Mouse (Mus musculus) hindbrain, embryonic 13.5 days (tissue): Measurements from ENCODE around the gene Izumo2. TPM values are rescaled to one million over a fixed set of nuclear protein-coding genes. Genes with fewer than 3 reads are reported as not detected.
"Not testable (repeated sequence)": the region's sequence is repeated elsewhere in the genome, so short reads cannot be mapped to it uniquely, and the experiment has no call there.

ENCODE experiments used
- ATAC-seq: fragments of 200-750 bp; cut with Nextera tagmentation; 2 replicates; pipeline ENCODE4 v1.8.0; 2017; ENCODE audit warnings: moderate TSS enrichment; ENCODE audit not compliant: low FRiP score
- H3K27ac ChIP-seq: fragments of 300-500 bp; sonication (generic); 2 replicates; pipeline ENCODE4 v1.5.1; 2015; ENCODE audit warnings: inconsistent platforms, mild to moderate bottlenecking, moderate library complexity
- H3K27me3 ChIP-seq: fragments of 300-500 bp; sonication (generic); 2 replicates; pipeline ENCODE4 v1.6.1; 2015; ENCODE audit warnings: mild to moderate bottlenecking, inconsistent platforms
- H3K36me3 ChIP-seq: fragments of 300-500 bp; sonication (generic); 2 replicates; pipeline ENCODE4 v1.6.1; 2015; ENCODE audit warnings: mild to moderate bottlenecking, inconsistent platforms
- H3K4me1 ChIP-seq: fragments of 300-500 bp; sonication (generic); replicated peaks from 2 replicates; pipeline ENCODE4 v1.6.1; 2015; ENCODE audit warnings: inconsistent platforms
- H3K4me2 ChIP-seq: fragments of 300-500 bp; sonication (generic); 2 replicates; pipeline ENCODE4 v1.6.1; 2015; ENCODE audit warnings: inconsistent platforms, mild to moderate bottlenecking, moderate library complexity
- H3K4me3 ChIP-seq: fragments of 300-500 bp; sonication (generic); 2 replicates; pipeline ENCODE4 v1.5.1; 2015; ENCODE audit warnings: mild to moderate bottlenecking, inconsistent platforms
- H3K9ac ChIP-seq: fragments of 300-500 bp; sonication (generic); 2 replicates; pipeline ENCODE4 v1.6.1; 2015; ENCODE audit warnings: mild to moderate bottlenecking, inconsistent platforms
- H3K9me3 ChIP-seq: fragments of 300-500 bp; sonication (generic); 2 replicates; pipeline ENCODE4 v1.6.1; 2016; ENCODE audit warnings: inconsistent platforms
- WGBS: fragments of 180-500 bp; shearing (Covaris S2); methylation state at CpG from one replicate; pipeline ENCODE4 v1.1.7; 2015; 5-methylcytosine and 5-hydroxymethylcytosine counted together
- polyA plus RNA-seq: library from polyadenylated mRNA; unstranded; fragments of >200 nt; fragmentation: Nextera tagmentation; extraction: Ambion mirVana; gene quantifications from 2 replicates; pipeline ENCODE4 v1.2.1, GENCODE M21; 2015

Gene Izumo2
- polyA plus RNA-seq, 1 experiment from 2014 or later = not detected

DNA sequence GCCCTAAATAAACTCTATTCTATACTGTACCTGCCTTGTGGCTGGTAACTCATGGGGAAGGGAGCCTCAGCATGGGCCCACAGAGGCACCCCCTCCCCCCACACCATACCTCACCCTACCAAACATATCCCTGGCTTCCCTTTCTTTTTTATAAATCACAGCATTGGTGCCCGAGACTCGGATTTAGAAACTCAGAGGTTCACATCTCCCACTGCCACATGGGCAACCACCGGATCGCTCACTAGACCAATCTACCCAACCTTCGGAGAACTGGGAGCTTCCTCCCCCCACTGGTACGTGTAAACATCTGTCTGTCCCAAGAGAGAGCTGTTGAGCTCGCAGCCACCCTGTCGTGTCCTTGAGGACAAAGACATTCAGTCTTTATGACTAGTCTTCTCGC, 35.7 kb downstream of the Izumo2 start:
- no peak overlapping the region for H3K27ac ChIP-seq
- no peak for ATAC-seq
- WGBS = 38% methylated on average over 9 of the region's 9 CpGs

DNA sequence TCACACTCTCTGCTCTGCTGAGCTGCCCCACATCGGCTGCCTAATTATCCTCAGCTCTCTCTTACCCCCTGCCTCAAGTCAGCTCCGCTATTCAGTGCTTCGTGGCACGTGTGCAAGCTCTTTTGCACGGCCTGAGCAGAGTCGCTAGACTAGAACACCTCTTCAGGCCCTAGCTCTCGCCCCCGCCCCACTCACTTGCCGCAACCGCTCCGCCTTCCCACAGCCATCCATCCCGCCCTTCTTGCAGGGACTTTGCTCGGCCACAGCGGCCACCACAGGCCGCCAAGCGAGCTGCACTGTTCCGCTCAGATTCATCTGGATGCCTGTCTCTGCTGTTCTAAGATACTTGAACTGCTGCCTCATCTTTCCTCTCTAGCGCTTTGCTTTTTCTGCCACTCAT, 36.5 kb downstream of the Izumo2 start:
- Histone ChIP-seq H3K27ac (peak overlapping the region; percentile 70), H3K36me3 (no peaks in the 10 kb centered on the region), H3K4me3 (peak overlapping the region; percentile 49), H3K4me1 (peaks cover 36% of the 10 kb centered on the region), H3K27me3 (no peaks in the 10 kb centered on the region), H3K4me2 (peak overlapping the region; percentile 72), H3K9ac (peak overlapping the region; percentile 74), H3K9me3 (no peaks in the 10 kb centered on the region)
- WGBS = under 1% methylated on average over 18 of the region's 18 CpGs
- ATAC-seq = peak; percentile 57

More for the DNA sequence above, 35.7 kb downstream of the Izumo2 start:
- H3K36me3 ChIP-seq = no peaks in the 10 kb centered on the region
- peak overlapping the region; percentile 72 for H3K4me2 ChIP-seq
- peak overlapping the region; percentile 49 for H3K4me3 ChIP-seq
- H3K27me3 ChIP-seq = no peaks in the 10 kb centered on the region
- no peaks in the 10 kb centered on the region for H3K9me3 ChIP-seq
- H3K9ac ChIP-seq = peak overlapping the region; percentile 74
- peaks cover 32% of the 10 kb centered on the region for H3K4me1 ChIP-seq

DNA sequence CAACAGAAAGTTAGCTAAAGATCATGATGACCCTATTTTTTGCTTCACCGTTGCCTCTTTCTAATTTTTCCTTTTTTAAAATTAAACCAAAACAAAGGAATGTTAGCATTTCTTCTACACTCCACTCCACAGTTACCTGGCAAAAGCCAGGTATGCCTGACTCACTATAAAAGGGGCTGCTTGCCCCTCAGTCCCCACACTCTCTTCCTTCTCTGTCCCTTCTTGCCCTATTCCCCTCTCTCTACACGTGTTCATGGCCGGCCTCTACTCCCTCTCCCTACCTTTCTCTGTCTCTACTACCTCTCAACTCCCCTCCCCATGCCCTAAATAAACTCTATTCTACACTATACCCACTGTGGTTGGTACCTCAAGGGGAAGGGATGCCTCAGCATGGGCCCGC, 38.6 kb downstream of the Izumo2 start:
- WGBS = 67% methylated on average over 4 of the region's 4 CpGs
- Histone ChIP-seq H3K9me3 (no peaks in the 10 kb centered on the region), H3K9ac (no peak overlapping the region), H3K4me2 (peak overlapping the region; percentile 59; the same call in 1 of the 2 replicates), H3K4me3 (no peak overlapping the region), H3K27me3 (no peaks in the 10 kb centered on the region), H3K4me1 (peaks cover 36% of the 10 kb centered on the region), H3K27ac (no peak overlapping the region), H3K36me3 (peaks cover 2% of the 10 kb centered on the region)
- ATAC-seq = no peak

DNA sequence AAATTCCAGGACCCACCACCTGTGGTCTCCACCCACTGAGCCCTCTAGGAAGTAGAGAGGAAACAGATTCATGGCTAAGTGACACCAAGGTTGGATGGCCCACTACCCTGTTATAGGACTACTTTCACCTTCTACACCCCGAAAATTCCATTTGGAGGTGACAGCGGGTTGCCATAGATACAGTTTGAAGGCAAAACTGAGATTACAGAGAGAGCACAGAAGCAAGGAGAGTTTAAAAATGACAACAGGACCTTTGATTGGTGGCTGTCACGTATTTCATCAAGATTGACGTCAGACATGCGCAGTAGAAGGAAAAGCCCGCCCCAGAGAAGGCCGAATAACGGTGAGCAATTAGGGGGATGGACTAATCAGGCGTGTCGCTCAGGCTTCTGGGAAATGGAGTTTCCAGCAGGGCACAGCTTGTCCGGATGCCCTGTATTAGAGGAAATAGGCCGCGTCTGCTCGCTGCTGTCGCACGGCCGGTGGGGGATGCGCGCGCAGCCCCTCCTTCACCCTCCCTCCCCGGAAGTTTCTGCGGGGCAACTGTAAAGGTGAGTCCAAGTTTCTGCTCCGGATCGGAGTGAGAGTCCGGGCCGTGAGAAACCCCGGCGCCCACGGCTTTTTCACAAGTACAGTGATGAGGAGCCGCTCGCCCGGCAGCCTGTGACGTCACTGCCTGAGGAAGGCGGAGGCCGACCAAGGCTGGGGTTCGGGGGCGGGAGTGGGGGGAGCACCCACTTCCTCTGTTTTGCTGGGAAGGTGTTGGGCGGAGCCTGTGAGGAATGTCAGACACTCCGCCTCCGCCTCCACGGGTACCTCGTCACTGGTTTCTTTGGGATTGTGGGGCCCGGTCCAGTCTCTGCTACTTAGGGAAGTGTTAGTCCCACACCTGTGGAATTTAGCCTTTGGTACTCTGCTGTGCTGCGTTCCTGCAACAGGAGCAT, 39.8 kb downstream of the Izumo2 start, which contains the start of gene Vrk3:
Gene Vrk3 (plus strand): TSS at position 313 of the 944 bp plus-strand sequence.
- ATAC-seq = peak; percentile 97
- Histone ChIP-seq H3K9ac (peak within 1 kb of the TSS; percentile 68), H3K9me3 (no peaks in the 10 kb centered on the region), H3K4me2 (peak within 1 kb of the TSS; percentile 59), H3K4me1 (peaks cover 36% of the 10 kb centered on the region), H3K4me3 (peak within 1 kb of the TSS; percentile 63), H3K27me3 (no peaks in the 10 kb centered on the region), H3K36me3 (peaks cover 14% of the 10 kb centered on the region), H3K27ac (peak within 1 kb of the TSS; percentile 82)
- WGBS = under 1% methylated on average over 44 of the region's 44 CpGs

DNA sequence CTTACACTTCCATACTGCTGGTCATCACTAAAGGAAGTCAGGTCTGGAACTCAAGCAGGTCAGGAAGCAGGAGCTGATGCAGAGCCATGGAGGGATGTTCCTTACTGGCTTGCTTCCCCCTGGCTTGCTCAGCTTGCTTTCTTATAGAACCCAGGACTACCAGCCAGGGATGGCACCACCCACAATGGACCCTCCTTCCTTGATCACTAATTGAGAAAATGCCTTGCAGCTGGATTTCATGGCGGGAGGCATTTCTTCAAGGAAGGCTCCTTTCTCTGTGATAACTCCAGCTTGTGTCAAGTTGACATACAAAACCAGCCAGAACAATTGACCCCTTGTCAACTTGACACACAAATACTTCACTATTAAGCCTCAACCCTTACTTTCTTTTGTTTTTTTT, 42.4 kb downstream of the Izumo2 start, which contains the start of gene Zfp473:
Gene Zfp473 (minus strand): TSS at position 101 of the 400 bp plus-strand sequence.
- not testable (repeated sequence) for H3K27me3 ChIP-seq, H3K9me3 ChIP-seq, H3K27ac ChIP-seq, H3K4me3 ChIP-seq, H3K4me2 ChIP-seq, ATAC-seq
- peaks cover 19% of the 10 kb centered on the region for H3K4me1 ChIP-seq
- H3K9ac ChIP-seq = 0 out of 2 replicates have a peak within 1 kb of the TSS, but pooled peaks have one; percentile 24
- WGBS = 80% methylated on average over 1 of the region's 1 CpGs
- H3K36me3 ChIP-seq = peaks cover 39% of the 10 kb centered on the region

DNA sequence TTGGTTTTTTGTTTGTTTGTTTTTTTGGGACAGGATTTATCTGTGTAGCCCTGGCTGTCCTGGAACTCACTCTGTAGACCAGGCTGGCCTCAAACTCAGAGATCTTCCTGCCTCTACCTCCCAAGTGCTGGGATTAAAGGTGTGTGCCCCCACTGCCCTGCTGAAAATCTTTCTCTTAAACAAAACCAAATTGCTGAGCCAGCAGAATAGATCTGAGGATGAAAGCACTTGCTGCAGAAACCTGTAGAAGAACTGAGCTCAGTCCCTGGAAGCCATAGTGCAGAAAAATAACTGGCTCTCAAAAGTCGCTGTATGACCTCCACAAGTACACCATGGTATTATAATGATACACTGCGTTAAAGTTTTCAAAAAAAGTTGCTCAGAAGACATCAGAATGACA, 48.6 kb downstream of the Izumo2 start:
- 85% methylated on average over 2 of the region's 2 CpGs for WGBS
- peaks cover 96% of the 10 kb centered on the region for H3K36me3 ChIP-seq
- ATAC-seq = no peak
- H3K27ac ChIP-seq = no peak overlapping the region
- no peak overlapping the region for H3K4me3 ChIP-seq
- no peaks in the 10 kb centered on the region for H3K4me1 ChIP-seq
- H3K27me3 ChIP-seq = no peaks in the 10 kb centered on the region
- no peaks in the 10 kb centered on the region for H3K9me3 ChIP-seq
- H3K4me2 ChIP-seq = no peak overlapping the region
- no peak overlapping the region for H3K9ac ChIP-seq

DNA sequence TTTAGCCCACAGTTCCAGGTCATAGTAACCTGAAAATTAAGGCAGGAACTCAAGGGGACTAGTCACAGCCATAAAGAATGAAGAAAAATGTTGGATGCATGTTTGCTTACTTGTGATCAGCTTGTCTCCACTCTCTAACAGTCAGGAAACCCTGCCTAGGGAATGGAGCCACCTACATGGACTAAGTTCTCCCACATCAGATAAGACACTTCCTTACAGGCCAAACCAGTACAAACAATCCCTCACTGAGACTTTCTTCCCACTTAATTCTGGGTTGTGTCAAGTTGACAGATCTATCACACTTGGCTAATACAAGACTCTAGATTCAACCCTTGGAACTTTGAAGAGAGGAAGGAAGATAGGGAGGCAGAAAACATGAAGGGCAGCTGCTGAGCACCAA, 51.8 kb downstream of the Izumo2 start:
- no peak for ATAC-seq

DNA sequence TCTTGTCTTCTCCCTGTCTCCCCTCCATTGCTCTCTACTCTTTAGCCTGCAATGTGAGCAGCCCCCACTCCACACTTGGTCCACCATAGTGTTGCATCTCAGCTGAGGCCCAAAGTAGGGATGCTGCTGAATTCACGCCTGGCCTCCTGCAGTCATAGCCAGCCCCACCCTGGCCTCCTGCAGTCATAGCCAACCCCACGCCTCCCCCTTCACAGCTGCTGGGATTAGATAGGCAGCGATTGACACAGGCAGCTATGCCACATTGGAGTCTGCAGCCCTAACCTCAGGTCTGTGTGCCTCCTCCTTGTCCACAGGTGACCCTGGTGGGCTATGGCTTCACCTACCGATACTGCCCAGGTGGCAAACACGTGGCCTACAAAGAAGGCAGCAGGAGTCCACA, 59.6 kb downstream of the Izumo2 start:
- Histone ChIP-seq H3K27me3 (no peaks in the 10 kb centered on the region), H3K4me3 (no peak overlapping the region), H3K9ac (no peak overlapping the region), H3K4me2 (no peak overlapping the region), H3K4me1 (no peaks in the 10 kb centered on the region), H3K27ac (no peak overlapping the region), H3K9me3 (no peaks in the 10 kb centered on the region), H3K36me3 (peaks cover 91% of the 10 kb centered on the region)
- no peak for ATAC-seq
- 86% methylated on average over 5 of the region's 5 CpGs for WGBS

More for the DNA sequence above, 51.8 kb downstream of the Izumo2 start:
- Histone ChIP-seq H3K4me1 (no peaks in the 10 kb centered on the region), H3K27me3 (no peaks in the 10 kb centered on the region), H3K27ac (no peak overlapping the region), H3K36me3 (peaks cover 95% of the 10 kb centered on the region), H3K4me2 (no peak overlapping the region), H3K4me3 (no peak overlapping the region), H3K9me3 (no peaks in the 10 kb centered on the region), H3K9ac (no peak overlapping the region)

Other genes starting within 250 kb of the Izumo2 start
- gene Aspdh, start 243.4 kb upstream of the Izumo2 start, polyA plus RNA-seq = 5.6 and 6.5 TPM in 2 replicates
- gene Josd2, start 240.8 kb upstream of the Izumo2 start, polyA plus RNA-seq = 45.8 and 46.2 TPM in 2 replicates
- gene Emc10, start 212.2 kb upstream of the Izumo2 start, polyA plus RNA-seq = 121 and 126 TPM in 2 replicates
- 32.2 and 37.4 TPM in 2 replicates for gene Fam71e1, start 212.2 kb upstream of the Izumo2 start, polyA plus RNA-seq
- gene Mybpc2, start 184.1 kb upstream of the Izumo2 start, polyA plus RNA-seq = 0.08 and 0.18 TPM in 2 replicates
- not detected in 2 replicates for gene Spib, start 176.7 kb upstream of the Izumo2 start, polyA plus RNA-seq
- gene Pold1, start 159.9 kb upstream of the Izumo2 start, polyA plus RNA-seq = 24.4 and 28.8 TPM in 2 replicates
- gene Nr1h2, start 154.8 kb upstream of the Izumo2 start, polyA plus RNA-seq = 69.8 and 70.9 TPM in 2 replicates
- 1.1 and 1.7 TPM in 2 replicates for gene Napsa, start 136.4 kb upstream of the Izumo2 start, polyA plus RNA-seq
- gene Kcnc3, start 118.1 kb upstream of the Izumo2 start, polyA plus RNA-seq = 4.4 and 5.0 TPM in 2 replicates
- 1.9 and 2.3 TPM in 2 replicates for gene Myh14, start 37.9 kb upstream of the Izumo2 start, polyA plus RNA-seq
- 28.4 and 33.0 TPM in 2 replicates for gene Vrk3, start 39.7 kb downstream of the Izumo2 start, polyA plus RNA-seq
- gene Zfp473, start 42.3 kb downstream of the Izumo2 start, polyA plus RNA-seq = 0.78 and 0.91 TPM in 2 replicates
- 47.6 and 47.9 TPM in 2 replicates for gene Nup62, start 107.3 kb downstream of the Izumo2 start, polyA plus RNA-seq
- 1.6 and 1.7 TPM in 2 replicates for gene Il4i1, start 107.6 kb downstream of the Izumo2 start, polyA plus RNA-seq
- 3.5 and 4.2 TPM in 2 replicates for gene Atf5, start 107.9 kb downstream of the Izumo2 start, polyA plus RNA-seq
- 86.8 and 93.7 TPM in 2 replicates for gene Akt1s1, start 140.2 kb downstream of the Izumo2 start, polyA plus RNA-seq
- gene Tbc1d17, start 140.3 kb downstream of the Izumo2 start, polyA plus RNA-seq = 108 and 112 TPM in 2 replicates
- gene Pnkp, start 148.4 kb downstream of the Izumo2 start, polyA plus RNA-seq = 34.1 and 35.8 TPM in 2 replicates
- gene Ptov1, start 161.0 kb downstream of the Izumo2 start, polyA plus RNA-seq = 495 and 503 TPM in 2 replicates
- 142 and 147 TPM in 2 replicates for gene Med25, start 184.0 kb downstream of the Izumo2 start, polyA plus RNA-seq
- gene Fuz, start 187.3 kb downstream of the Izumo2 start, polyA plus RNA-seq = 19.3 and 19.8 TPM in 2 replicates
- gene Ap2a1, start 220.8 kb downstream of the Izumo2 start, polyA plus RNA-seq = 105 and 108 TPM in 2 replicates
- 0.17 TPM in 1 of 2 replicates, not detected in the other for gene Tsks, start 234.5 kb downstream of the Izumo2 start, polyA plus RNA-seq